In genomic region chr8:22227061-22227877, GRCm38 (mm10) we compare ENCODE assay signal across 8 mouse cellular contexts. TPM values are rescaled to one million over a fixed set of nuclear protein-coding genes. Genes with fewer than 3 reads are reported as not detected.
DNase-seq lines count a peak whose midpoint lies in the region; TF ChIP-seq lines count a peak whose summit lies in the region.

Gene Thsd1 (plus strand): TSS chr8:22227313.

- TF ChIP-seq EP300 in ES-Bruce4 (IDR thresholded peaks at IDR 0.05; ENCODE audit: insufficient read depth, low read depth, low read length) = no peak

- H3K4me1 ChIP-seq in ES-Bruce4 (ENCODE audit: control insufficient read depth, insufficient read depth, low read length) = no peaks in the 10 kb centered on the region
- H3K4me1 ChIP-seq in forebrain, embryonic 10.5 days = peaks cover 20% of the 10 kb centered on the region
- peaks cover 60% of the 10 kb centered on the region for H3K4me1 ChIP-seq in megakaryocyte, embryonic 14.5 days

- H3K9me3 ChIP-seq in ES-Bruce4 (replicated peaks; ENCODE audit: control insufficient read depth, insufficient read depth, low read length, poor library complexity, severe bottlenecking) = no peaks in the 10 kb centered on the region
- H3K9me3 ChIP-seq in forebrain, embryonic 10.5 days = peaks cover 6% of the 10 kb centered on the region; the same call in 1 of the 2 replicates
- 0 out of 2 replicates have a peak, but pooled peaks cover 4% of the 10 kb centered on the region for H3K9me3 ChIP-seq in megakaryocyte, embryonic 14.5 days

- no peak for TF ChIP-seq POLR2A in ES-Bruce4 (IDR thresholded peaks at IDR 0.05; ENCODE audit: insufficient read depth, low read length)

- H3K9ac ChIP-seq in ES-Bruce4 (ENCODE audit: low read depth, poor library complexity, severe bottlenecking) = peak within 1 kb of the TSS; percentile 41

- no peak for TF ChIP-seq CTCF in ES-Bruce4 (IDR thresholded peaks at IDR 0.05; ENCODE audit: low read depth, low read length)

- WGBS in forebrain, embryonic 10.5 days = under 1% methylated on average over 39 of the region's 39 CpGs

- peaks cover 2% of the 10 kb centered on the region; the same call in 1 of the 2 replicates for H3K27me3 ChIP-seq in ES-Bruce4 (ENCODE audit: control insufficient read depth, insufficient read depth, low read length, poor library complexity, severe bottlenecking)
- H3K27me3 ChIP-seq in forebrain, embryonic 10.5 days (ENCODE audit: poor library complexity, severe bottlenecking) = peaks cover 37% of the 10 kb centered on the region
- H3K27me3 ChIP-seq in megakaryocyte, embryonic 14.5 days (replicated peaks) = no peaks in the 10 kb centered on the region

- peak; percentile 55 to 63 for DNase-seq in adrenal gland, adult 18-20 months (ENCODE audit: low spot score in 2 of 2)
- peak; percentile 52 for DNase-seq in forebrain, embryonic 10.5 days (ENCODE audit: extremely low spot score, low spot score)
- DNase-seq in heart, postnatal 10 days = peak; percentile 71
- peak; percentile 77 to 91 for DNase-seq in kidney, postnatal 25 days
- peak; percentile 12 to 31 for DNase-seq in spleen, postnatal 36 days (ENCODE audit: low spot score in 2 of 2)
- DNase-seq in layer of hippocampus, postnatal 36 days = no peak

- peak within 1 kb of the TSS; percentile 89 for H3K4me3 ChIP-seq in ES-Bruce4 (ENCODE audit: low read depth, low read length)
- H3K4me3 ChIP-seq in forebrain, embryonic 10.5 days = peak within 1 kb of the TSS; percentile 66
- H3K4me3 ChIP-seq in megakaryocyte, embryonic 14.5 days (replicated peaks) = peak within 1 kb of the TSS; percentile 92

- no peaks in the 10 kb centered on the region for H3K36me3 ChIP-seq in ES-Bruce4 (ENCODE audit: control insufficient read depth, insufficient read depth, low read length, poor library complexity, severe bottlenecking)
- peaks cover 16% of the 10 kb centered on the region for H3K36me3 ChIP-seq in forebrain, embryonic 10.5 days (replicated peaks)
- peaks cover 8% of the 10 kb centered on the region for H3K36me3 ChIP-seq in megakaryocyte, embryonic 14.5 days (replicated peaks; ENCODE audit: low read length)

- intact Hi-C loops in heart, postnatal 10 days (cut with DNase I) = loop anchor here (2.0 kb wide), 1 partner anchor 34 kb away; the partner anchor contains the start of gene Vps36

- no peak within 1 kb of the TSS for H3K27ac ChIP-seq in ES-Bruce4 (ENCODE audit: insufficient read depth, low read length)
- H3K27ac ChIP-seq in forebrain, embryonic 10.5 days = peak within 1 kb of the TSS; percentile 59

RNA-seq across cellular contexts. Expression of gene Thsd1, which starts in this region (rescaled TPM):
- polyA plus RNA-seq in ES-Bruce4 (2011; ENCODE audit: insufficient read depth, insufficient read length, low read depth, missing spikeins) = 0.63 and 0.91 TPM in 2 replicates
- total RNA-seq in adrenal gland, adult 18-20 months (2021) = 1 to 10 TPM; 2.1 to 2.3 TPM
- polyA plus RNA-seq in forebrain, embryonic 10.5 days (2016; fragmentation: Nextera tagmentation; extraction: Ambion mirVana) = 9.8 and 10.5 TPM in 2 replicates
- total RNA-seq in heart, postnatal 10 days (2021) = 10 to 100 TPM; 13.5 to 14.9 TPM
- polyA plus RNA-seq in megakaryocyte, embryonic 14.5 days (2012; ENCODE audit: insufficient read depth, low replicate concordance) = 2.0 TPM in 1 of 2 replicates, not detected in the other
- 1 to 10 TPM; 3.3 to 3.4 TPM for total RNA-seq in layer of hippocampus, postnatal 36 days (2021)

Comparison
In these comparisons a context has a peak if more than half of its experiments do, and no peak if none do; other contexts are left out.
1. DNase-seq: peak in adrenal gland, adult 18-20 months (2 of 2), forebrain, embryonic 10.5 days (single experiment), heart, postnatal 10 days (2 of 2), kidney, postnatal 25 days (2 of 2) and spleen, postnatal 36 days (2 of 2); none in layer of hippocampus, postnatal 36 days (0 of 2).
2. Peak in every context shown above with its lines, with median percentiles within 50 percentile points of each other: H3K4me3 ChIP-seq.